Mouse (Mus musculus): ENCODE measurements at regions not wholly inside any gene's neighbourhood (a gene's known extent, or its start where the extent isn't known, plus 50 kb on each side); places are given as distances from the start of the nearest gene placed in this dataset.
"Not testable (repeated sequence)": the region's sequence is repeated elsewhere in the genome, so short reads cannot be mapped to it uniquely, and the experiment has no call there.

GRCm38 (mm10) chr6:53211420-53211819, 75.7 kb upstream of the Creb5 start:
- Histone ChIP-seq H3K4me1 (ENCODE audit: control insufficient read depth, insufficient read depth, low read length) (no peaks in the 10 kb centered on the region), H3K4me2 (no peak overlapping the region), H3K27me3 (ENCODE audit: control insufficient read depth, insufficient read depth, low read length) (no peaks in the 10 kb centered on the region), H3K9me3 (ENCODE audit: control insufficient read depth, low read length) (no peaks in the 10 kb centered on the region), H3K9ac (ENCODE audit: low read length) (no peak overlapping the region), H3K4me3 (ENCODE audit: low read depth, low read length) (no peak overlapping the region), H3K36me3 (ENCODE audit: control insufficient read depth, insufficient read depth, low read length) (no peaks in the 10 kb centered on the region), H3K27ac (ENCODE audit: low read depth, low read length) (no peak overlapping the region)
- WGBS = 75% methylated on average over 3 of the region's 3 CpGs
- DNase-seq (ENCODE audit: low spot score, missing footprints) (no peak), ATAC-seq (ENCODE audit: low FRiP score) (no peak)

DNA sequence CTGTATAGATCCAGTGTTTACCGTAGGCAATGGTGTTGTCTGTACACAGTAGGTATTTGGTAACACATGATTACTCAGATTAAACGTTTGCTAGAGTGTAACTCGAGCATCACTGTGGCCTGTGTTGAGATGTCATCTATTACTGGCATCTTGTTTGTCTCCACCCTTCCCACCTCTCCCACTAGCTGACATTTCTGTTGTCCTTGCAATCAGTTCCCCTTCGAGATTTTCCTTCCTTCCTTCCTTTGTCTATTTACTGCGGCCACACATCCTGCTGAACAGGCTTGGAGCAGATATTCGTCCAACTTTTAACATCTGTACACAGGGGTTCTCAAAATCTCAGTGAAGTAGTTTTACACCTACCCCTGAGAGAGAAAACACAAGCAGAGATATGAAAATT, 77.7 kb upstream of the Creb5 start:
- Histone ChIP-seq H3K9ac (ENCODE audit: low read length) (no peak overlapping the region), H3K36me3 (ENCODE audit: control insufficient read depth, insufficient read depth, low read length) (no peaks in the 10 kb centered on the region), H3K27me3 (ENCODE audit: control insufficient read depth, insufficient read depth, low read length) (no peaks in the 10 kb centered on the region), H3K9me3 (ENCODE audit: control insufficient read depth, low read length) (no peaks in the 10 kb centered on the region), H3K4me3 (ENCODE audit: low read depth, low read length) (no peak overlapping the region), H3K4me1 (ENCODE audit: control insufficient read depth, insufficient read depth, low read length) (no peaks in the 10 kb centered on the region), H3K27ac (ENCODE audit: low read depth, low read length) (no peak overlapping the region), H3K4me2 (no peak overlapping the region)
- ATAC-seq (ENCODE audit: low FRiP score) (no peak), DNase-seq (ENCODE audit: low spot score, missing footprints) (no peak)
- 79% methylated on average over 6 of the region's 6 CpGs for WGBS

- Histone ChIP-seq H3K9ac (ENCODE audit: low read length) (no peak overlapping the region), H3K27ac (ENCODE audit: low read depth, low read length) (no peak overlapping the region), H3K4me2 (no peak overlapping the region), H3K4me3 (ENCODE audit: low read depth, low read length) (no peak overlapping the region), H3K27me3 (ENCODE audit: control insufficient read depth, insufficient read depth, low read length) (no peaks in the 10 kb centered on the region), H3K36me3 (ENCODE audit: control insufficient read depth, insufficient read depth, low read length) (no peaks in the 10 kb centered on the region), H3K4me1 (ENCODE audit: control insufficient read depth, insufficient read depth, low read length) (no peaks in the 10 kb centered on the region), H3K9me3 (ENCODE audit: control insufficient read depth, low read length) (no peaks in the 10 kb centered on the region)
- WGBS = 62% methylated on average over 3 of the region's 3 CpGs
- DNase-seq (ENCODE audit: low spot score, missing footprints) (no peak), ATAC-seq (ENCODE audit: low FRiP score) (no peak)
Measured at GRCm38 (mm10) chr6:53208474-53208873, 78.6 kb upstream of the Creb5 start.

GRCm38 (mm10) chr6:53207781-53208180, 79.3 kb upstream of the Creb5 start:
- Histone ChIP-seq H3K4me2 (no peak overlapping the region), H3K4me1 (ENCODE audit: control insufficient read depth, insufficient read depth, low read length) (no peaks in the 10 kb centered on the region), H3K9me3 (ENCODE audit: control insufficient read depth, low read length) (no peaks in the 10 kb centered on the region), H3K27ac (ENCODE audit: low read depth, low read length) (no peak overlapping the region), H3K9ac (ENCODE audit: low read length) (no peak overlapping the region), H3K4me3 (ENCODE audit: low read depth, low read length) (no peak overlapping the region), H3K27me3 (ENCODE audit: control insufficient read depth, insufficient read depth, low read length) (no peaks in the 10 kb centered on the region), H3K36me3 (ENCODE audit: control insufficient read depth, insufficient read depth, low read length) (no peaks in the 10 kb centered on the region)
- 84% methylated on average over 5 of the region's 5 CpGs for WGBS
- ATAC-seq (ENCODE audit: low FRiP score) (no peak), DNase-seq (ENCODE audit: low spot score, missing footprints) (no peak)

GRCm38 (mm10) chr6:53207361-53207760, 79.7 kb upstream of the Creb5 start:
- H3K4me3 ChIP-seq (ENCODE audit: low read depth, low read length) = no peak overlapping the region
- WGBS = 63% methylated on average over 2 of the region's 2 CpGs
- H3K9ac ChIP-seq (ENCODE audit: low read length) = no peak overlapping the region
- H3K27me3 ChIP-seq (ENCODE audit: control insufficient read depth, insufficient read depth, low read length) = no peaks in the 10 kb centered on the region
- H3K4me2 ChIP-seq = no peak overlapping the region
- H3K27ac ChIP-seq (ENCODE audit: low read depth, low read length) = no peak overlapping the region
- no peaks in the 10 kb centered on the region for H3K9me3 ChIP-seq (ENCODE audit: control insufficient read depth, low read length)
- no peaks in the 10 kb centered on the region for H3K36me3 ChIP-seq (ENCODE audit: control insufficient read depth, insufficient read depth, low read length)
- DNase-seq (ENCODE audit: low spot score, missing footprints) (no peak), ATAC-seq (ENCODE audit: low FRiP score) (no peak)
- H3K4me1 ChIP-seq (ENCODE audit: control insufficient read depth, insufficient read depth, low read length) = no peaks in the 10 kb centered on the region

GRCm38 (mm10) chr6:53201281-53201956, 85.7 kb upstream of the Creb5 start:
- no peak overlapping the region for H3K4me3 ChIP-seq (ENCODE audit: low read depth, low read length)
- H3K9ac ChIP-seq (ENCODE audit: low read length) = no peak overlapping the region
- H3K4me2 ChIP-seq = no peak overlapping the region
- DNase-seq (ENCODE audit: low spot score, missing footprints) (no peak), ATAC-seq (ENCODE audit: low FRiP score) (no peak)
- 30% methylated on average over 10 of the region's 10 CpGs for WGBS
- no peaks in the 10 kb centered on the region; the same call in 1 of the 2 replicates for H3K27me3 ChIP-seq (ENCODE audit: control insufficient read depth, insufficient read depth, low read length)
- H3K4me1 ChIP-seq (ENCODE audit: control insufficient read depth, insufficient read depth, low read length) = peaks cover 4% of the 10 kb centered on the region
- no peaks in the 10 kb centered on the region for H3K9me3 ChIP-seq (ENCODE audit: control insufficient read depth, low read length)
- H3K27ac ChIP-seq (ENCODE audit: low read depth, low read length) = no peak overlapping the region
- H3K36me3 ChIP-seq (ENCODE audit: control insufficient read depth, insufficient read depth, low read length) = no peaks in the 10 kb centered on the region

DNA sequence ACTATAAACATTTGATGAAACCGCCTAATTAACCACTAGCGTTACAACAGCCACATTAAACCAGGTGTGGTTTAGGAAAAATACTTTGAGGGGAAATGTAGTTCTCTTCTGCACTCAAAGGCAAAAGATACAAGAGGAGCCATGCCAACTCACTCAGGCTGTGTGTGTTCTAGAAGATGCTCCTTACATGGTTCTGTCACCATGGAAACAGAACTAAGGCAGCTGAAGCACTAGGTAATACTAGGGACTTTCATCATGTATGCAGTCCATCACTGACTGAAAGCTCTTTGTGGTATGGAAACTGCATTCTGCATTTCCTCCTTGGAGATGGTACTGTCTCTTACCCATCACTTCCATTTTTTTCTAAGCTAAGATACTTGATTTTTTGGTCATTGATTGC, 87.6 kb upstream of the Creb5 start:
- Histone ChIP-seq H3K27me3 (ENCODE audit: control insufficient read depth, insufficient read depth, low read length) (no peaks in the 10 kb centered on the region; the same call in 1 of the 2 replicates), H3K9me3 (ENCODE audit: control insufficient read depth, low read length) (no peaks in the 10 kb centered on the region), H3K4me2 (no peak overlapping the region), H3K4me1 (ENCODE audit: control insufficient read depth, insufficient read depth, low read length) (peaks cover 4% of the 10 kb centered on the region), H3K9ac (ENCODE audit: low read length) (no peak overlapping the region), H3K36me3 (ENCODE audit: control insufficient read depth, insufficient read depth, low read length) (no peaks in the 10 kb centered on the region), H3K4me3 (ENCODE audit: low read depth, low read length) (no peak overlapping the region), H3K27ac (ENCODE audit: low read depth, low read length) (no peak overlapping the region)
- 92% methylated on average over 2 of the region's 2 CpGs for WGBS
- DNase-seq (ENCODE audit: low spot score, missing footprints) = no peak
- ATAC-seq (ENCODE audit: low FRiP score) = no peak

DNA sequence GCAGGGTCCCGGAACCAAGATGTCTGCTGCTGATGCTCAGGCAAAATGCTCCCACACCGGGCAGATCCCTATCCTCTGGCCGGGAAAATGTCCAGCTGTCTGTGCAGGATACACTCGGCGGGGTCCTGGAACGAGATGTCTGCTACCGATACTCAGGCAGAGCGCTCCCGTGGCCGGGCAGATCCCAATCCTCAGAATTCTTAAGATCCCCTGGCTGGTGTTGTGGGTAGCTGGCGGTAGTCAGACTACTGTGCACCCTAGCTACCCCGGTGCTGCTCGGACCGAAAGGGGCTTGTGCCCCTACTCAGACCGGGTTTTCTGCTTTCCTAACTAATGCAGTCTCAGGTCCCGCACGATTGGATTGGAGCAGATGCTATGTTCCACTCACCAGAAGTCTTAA, 104.9 kb upstream of the Creb5 start:
- H3K9ac ChIP-seq (ENCODE audit: low read length); H3K27me3 ChIP-seq (ENCODE audit: control insufficient read depth, insufficient read depth, low read length); H3K4me1 ChIP-seq (ENCODE audit: control insufficient read depth, insufficient read depth, low read length); H3K27ac ChIP-seq (ENCODE audit: low read depth, low read length); DNase-seq (ENCODE audit: low spot score, missing footprints); H3K4me3 ChIP-seq (ENCODE audit: low read depth, low read length); H3K4me2 ChIP-seq; ATAC-seq (ENCODE audit: low FRiP score); H3K36me3 ChIP-seq (ENCODE audit: control insufficient read depth, insufficient read depth, low read length); H3K9me3 ChIP-seq (ENCODE audit: control insufficient read depth, low read length): not testable (repeated sequence)
- 93% methylated on average over 17 of the region's 17 CpGs for WGBS

- H3K4me3 ChIP-seq (ENCODE audit: low read depth, low read length) = no peak overlapping the region
- H3K9me3 ChIP-seq (ENCODE audit: control insufficient read depth, low read length) = no peaks in the 10 kb centered on the region
- 14% methylated on average over 10 of the region's 10 CpGs for WGBS
- ATAC-seq (ENCODE audit: low FRiP score) (no peak), DNase-seq (ENCODE audit: low spot score, missing footprints) (peak; percentile 88)
- H3K27ac ChIP-seq (ENCODE audit: low read depth, low read length) = no peak overlapping the region
- no peaks in the 10 kb centered on the region for H3K27me3 ChIP-seq (ENCODE audit: control insufficient read depth, insufficient read depth, low read length)
- H3K36me3 ChIP-seq (ENCODE audit: control insufficient read depth, insufficient read depth, low read length) = no peaks in the 10 kb centered on the region
- H3K9ac ChIP-seq (ENCODE audit: low read length) = no peak overlapping the region
- H3K4me1 ChIP-seq (ENCODE audit: control insufficient read depth, insufficient read depth, low read length) = peaks cover 3% of the 10 kb centered on the region; the same call in 1 of the 2 replicates
- peak overlapping the region; percentile 26; the same call in 1 of the 2 replicates for H3K4me2 ChIP-seq
Measured at GRCm38 (mm10) chr6:53164423-53164841, 96.0 kb upstream of the Jazf1 start.

Measured in midbrain, embryonic 11.5 days (tissue).